Mouse (Mus musculus): ENCODE data around the gene Robo2.

The Robo2 gene

DNA sequence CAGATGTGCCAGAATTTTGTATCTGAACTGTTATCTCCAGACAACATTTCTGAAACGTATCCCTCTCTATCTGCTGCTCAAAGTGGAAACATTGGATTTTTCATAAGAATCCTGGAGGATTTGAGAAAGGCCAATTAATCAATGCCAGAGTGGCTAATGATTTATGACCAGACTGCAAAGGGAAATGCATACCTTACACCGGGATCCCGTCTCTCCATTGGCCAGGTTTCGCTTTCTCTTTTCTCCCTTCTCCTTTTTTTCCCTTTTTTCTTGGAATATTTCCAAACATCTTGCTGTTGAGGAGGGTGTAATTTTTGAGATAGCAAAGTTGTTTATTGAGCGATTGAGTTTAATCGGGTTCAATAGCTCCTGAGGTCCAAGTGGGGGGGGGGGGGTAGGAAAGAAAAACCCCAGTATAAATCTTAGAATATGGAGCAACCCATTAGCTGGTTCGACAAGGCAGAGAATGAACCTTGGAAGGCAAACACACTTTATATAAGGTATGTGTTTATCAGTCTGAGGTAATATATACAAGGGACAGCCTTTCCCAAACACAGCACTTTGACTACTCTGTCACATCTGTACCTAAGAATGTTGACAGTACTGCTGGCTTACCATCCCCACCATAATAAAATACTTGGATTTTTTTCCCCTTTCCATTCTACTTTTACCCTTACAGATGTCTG lies 542.0 kb downstream of the Robo2 start:
- no peak for TF ChIP-seq NANOG (IDR thresholded peaks at IDR 0.05; ENCODE audit: borderline replicate concordance, low read length)
- no peak for TF ChIP-seq POU5F1 (IDR thresholded peaks at IDR 0.05; ENCODE audit: borderline replicate concordance, low read length)
- TF ChIP-seq CTCF (conservative IDR thresholded peaks at IDR 0.05; ENCODE audit: low read length) = no peak
- H3K27me3 ChIP-seq (ENCODE audit: insufficient read depth, low read length) = no peaks in the 10 kb centered on the region
- H3K4me1 ChIP-seq (replicated peaks; ENCODE audit: low read depth, low read length) = peaks cover 13% of the 10 kb centered on the region
- no peaks in the 10 kb centered on the region for H3K9me3 ChIP-seq (ENCODE audit: low read length)
- no peak overlapping the region for H3K4me3 ChIP-seq (replicated peaks; ENCODE audit: low read length)
- no peaks in the 10 kb centered on the region for H3K36me3 ChIP-seq (ENCODE audit: insufficient read depth, low read length)

DNA sequence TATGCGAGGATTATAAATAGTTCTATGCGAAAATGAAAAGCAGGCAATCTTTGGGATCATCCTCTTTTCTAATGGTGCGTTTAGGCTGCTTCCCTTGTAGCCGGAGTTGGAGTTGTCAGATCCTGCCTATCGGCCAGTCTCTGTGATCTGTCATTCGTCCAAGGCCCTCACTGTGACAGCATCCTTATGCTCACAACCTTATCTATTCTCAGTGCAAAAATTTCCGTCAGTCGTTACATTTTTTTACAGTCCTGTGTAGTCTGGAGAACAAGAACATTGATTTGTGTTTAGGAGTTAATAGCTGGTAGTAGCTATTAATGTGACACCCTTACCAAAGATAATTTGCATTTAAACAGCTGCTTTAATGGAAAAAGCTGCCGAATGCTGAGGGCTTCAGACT lies 547.0 kb downstream of the Robo2 start:
- Histone ChIP-seq H3K27me3 (ENCODE audit: insufficient read depth, low read length) (no peaks in the 10 kb centered on the region), H3K36me3 (ENCODE audit: insufficient read depth, low read length) (no peaks in the 10 kb centered on the region), H3K9me3 (ENCODE audit: low read length) (no peaks in the 10 kb centered on the region), H3K4me3 (replicated peaks; ENCODE audit: low read length) (no peak overlapping the region), H3K4me1 (replicated peaks; ENCODE audit: low read depth, low read length) (peaks cover 34% of the 10 kb centered on the region)
- TF ChIP-seq CTCF (conservative IDR thresholded peaks at IDR 0.05; ENCODE audit: low read length) = no peak
- TF ChIP-seq NANOG (IDR thresholded peaks at IDR 0.05; ENCODE audit: borderline replicate concordance, low read length) = no peak
- TF ChIP-seq POU5F1 (IDR thresholded peaks at IDR 0.05; ENCODE audit: borderline replicate concordance, low read length) = no peak

DNA sequence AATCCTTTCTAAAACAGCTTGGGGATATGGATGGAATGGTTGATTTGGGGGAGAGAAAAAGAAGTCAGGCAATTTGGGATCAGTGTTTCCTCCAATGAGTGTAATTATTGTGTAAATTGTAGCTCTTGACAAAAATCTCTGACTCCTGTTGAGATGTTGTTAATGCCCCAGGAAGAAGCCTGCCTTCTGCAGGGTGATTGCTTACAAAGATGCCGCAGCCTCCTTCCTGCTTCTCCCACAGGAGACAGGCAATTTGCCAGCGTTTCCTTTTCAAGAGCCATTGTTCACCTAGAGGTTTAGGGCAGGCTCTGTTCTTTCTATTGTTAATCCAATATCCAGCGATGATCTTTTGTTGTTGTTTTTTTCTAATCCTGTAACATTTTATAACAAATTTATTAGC lies 547.9 kb downstream of the Robo2 start:
- TF ChIP-seq POU5F1 (IDR thresholded peaks at IDR 0.05; ENCODE audit: borderline replicate concordance, low read length) = no peak
- TF ChIP-seq CTCF (conservative IDR thresholded peaks at IDR 0.05; ENCODE audit: low read length) = no peak
- TF ChIP-seq NANOG (IDR thresholded peaks at IDR 0.05; ENCODE audit: borderline replicate concordance, low read length) = peak; percentile 58; the same call in 1 of the 2 replicates
- no peaks in the 10 kb centered on the region for H3K27me3 ChIP-seq (ENCODE audit: insufficient read depth, low read length)
- no peaks in the 10 kb centered on the region for H3K36me3 ChIP-seq (ENCODE audit: insufficient read depth, low read length)
- peaks cover 42% of the 10 kb centered on the region for H3K4me1 ChIP-seq (replicated peaks; ENCODE audit: low read depth, low read length)
- no peaks in the 10 kb centered on the region for H3K9me3 ChIP-seq (ENCODE audit: low read length)
- no peak overlapping the region for H3K4me3 ChIP-seq (replicated peaks; ENCODE audit: low read length)

DNA sequence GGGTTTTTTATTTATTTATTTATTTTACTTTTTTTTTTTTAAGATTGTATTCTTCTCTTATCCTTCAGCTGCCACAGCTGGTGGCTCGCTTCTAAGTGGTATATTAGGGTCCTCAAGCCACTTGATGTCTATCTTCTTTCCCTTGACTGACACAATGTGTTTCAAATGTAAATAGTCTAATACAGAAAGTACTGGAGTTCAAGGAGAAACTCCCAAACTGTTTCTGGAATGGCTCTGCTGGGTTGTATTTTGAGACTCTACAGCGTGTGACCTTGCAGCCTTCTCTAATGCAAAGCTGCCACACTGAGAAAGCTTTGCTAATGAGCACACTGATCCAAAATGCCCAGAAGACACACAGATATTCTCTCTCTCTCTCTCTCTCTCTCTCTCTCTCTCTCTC lies 552.9 kb downstream of the Robo2 start:
- TF ChIP-seq CTCF (conservative IDR thresholded peaks at IDR 0.05; ENCODE audit: low read length) (no peak), NANOG (IDR thresholded peaks at IDR 0.05; ENCODE audit: borderline replicate concordance, low read length) (no peak), POU5F1 (IDR thresholded peaks at IDR 0.05; ENCODE audit: borderline replicate concordance, low read length) (no peak)
- Histone ChIP-seq H3K4me3 (replicated peaks; ENCODE audit: low read length) (no peak overlapping the region), H3K4me1 (replicated peaks; ENCODE audit: low read depth, low read length) (peaks cover 24% of the 10 kb centered on the region), H3K36me3 (ENCODE audit: insufficient read depth, low read length) (no peaks in the 10 kb centered on the region), H3K27me3 (ENCODE audit: insufficient read depth, low read length) (no peaks in the 10 kb centered on the region), H3K9me3 (ENCODE audit: low read length) (no peaks in the 10 kb centered on the region)

DNA sequence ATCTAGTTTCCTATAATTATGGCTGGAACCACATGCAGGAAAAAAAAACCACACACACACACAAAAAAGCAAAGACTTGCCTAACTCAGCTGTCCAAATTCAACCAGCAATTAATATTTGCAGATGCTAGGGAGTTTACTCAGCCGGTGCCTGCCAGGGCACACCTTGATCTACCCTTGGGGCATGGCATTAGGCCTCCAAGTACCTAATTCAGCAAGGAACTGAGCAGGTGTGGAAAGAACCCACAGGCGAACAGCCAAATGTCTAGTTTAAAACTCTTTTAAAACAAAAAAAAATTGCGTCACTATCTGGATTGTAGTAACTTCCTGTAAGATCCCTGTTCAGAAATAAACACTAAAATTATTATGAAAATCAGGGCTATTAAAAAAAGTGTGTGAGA lies 555.8 kb downstream of the Robo2 start:
- no peak overlapping the region for H3K4me3 ChIP-seq (replicated peaks; ENCODE audit: low read length)
- TF ChIP-seq CTCF (conservative IDR thresholded peaks at IDR 0.05; ENCODE audit: low read length) (no peak), NANOG (IDR thresholded peaks at IDR 0.05; ENCODE audit: borderline replicate concordance, low read length) (no peak), POU5F1 (IDR thresholded peaks at IDR 0.05; ENCODE audit: borderline replicate concordance, low read length) (no peak)
- H3K36me3 ChIP-seq (ENCODE audit: insufficient read depth, low read length) = no peaks in the 10 kb centered on the region
- H3K4me1 ChIP-seq (replicated peaks; ENCODE audit: low read depth, low read length) = peaks cover 12% of the 10 kb centered on the region
- H3K27me3 ChIP-seq (ENCODE audit: insufficient read depth, low read length) = no peaks in the 10 kb centered on the region
- H3K9me3 ChIP-seq (ENCODE audit: low read length) = no peaks in the 10 kb centered on the region

All from E14TG2a.4 (cell line).